Mouse (Mus musculus) stomach, embryonic 14.5 days (tissue): ENCODE results near the gene Tcf7l2. TPM values are rescaled to one million over a fixed set of nuclear protein-coding genes. Genes with fewer than 3 reads are reported as not detected.

Experiments
- ATAC-seq: fragments of 200-750 bp; cut with Nextera tagmentation; 2 replicates; pipeline ENCODE4 v1.8.0; 2017; ENCODE audit warnings: low read depth, moderate TSS enrichment; ENCODE audit not compliant: insufficient number of reproducible peaks, insufficient read depth, low FRiP score
- H3K27ac ChIP-seq: fragments of 300-500 bp; sonication (generic); 2 replicates; pipeline ENCODE4 v1.5.1; 2014; ENCODE audit warnings: mild to moderate bottlenecking, low read length, moderate library complexity, mixed read lengths
- H3K27me3 ChIP-seq: fragments of 300-500 bp; sonication (generic); 2 replicates; pipeline ENCODE4 v1.6.1; 2014; ENCODE audit warnings: low read length, control low read depth, mixed read lengths; ENCODE audit not compliant: control insufficient read depth, insufficient read depth
- H3K36me3 ChIP-seq: fragments of 300-500 bp; sonication (generic); 2 replicates; pipeline ENCODE4 v1.6.1; 2014; ENCODE audit warnings: mild to moderate bottlenecking, control low read depth, low read length, moderate library complexity, mixed read lengths; ENCODE audit not compliant: control insufficient read depth, insufficient read depth
- H3K4me1 ChIP-seq: fragments of 300-500 bp; sonication (generic); 2 replicates; pipeline ENCODE4 v1.6.1; 2014; ENCODE audit warnings: low read length, control low read depth, mixed read lengths; ENCODE audit not compliant: control insufficient read depth, insufficient read depth
- H3K4me2 ChIP-seq: fragments of 300-500 bp; sonication (generic); replicated peaks from 2 replicates; pipeline ENCODE4 v1.6.1; 2014; ENCODE audit warnings: low read depth, low read length, control low read depth
- H3K4me3 ChIP-seq: fragments of 300-500 bp; sonication (generic); 2 replicates; pipeline ENCODE4 v1.5.1; 2014; ENCODE audit warnings: low read depth, low read length, control low read depth
- H3K9ac ChIP-seq: fragments of 300-500 bp; sonication (generic); replicated peaks from 2 replicates; pipeline ENCODE4 v1.6.1; 2014; ENCODE audit warnings: low read depth, mild to moderate bottlenecking, control low read depth, low read length, moderate library complexity, mixed read lengths
- H3K9me3 ChIP-seq: fragments of 300-500 bp; sonication (generic); 2 replicates; pipeline ENCODE4 v1.6.1; 2016; ENCODE audit warnings: low read depth, low read length, control low read depth; ENCODE audit not compliant: control insufficient read depth
- WGBS: fragments of 180-500 bp; shearing (Covaris S2); extraction: QIAGEN DNeasy Blood & Tissue Kit; methylation state at CpG from one replicate; pipeline ENCODE4 v1.1.7; 2014; 5-methylcytosine and 5-hydroxymethylcytosine counted together
- polyA plus RNA-seq: library from polyadenylated mRNA; unstranded; fragments of >200 nt; fragmentation: Nextera tagmentation; extraction: Ambion mirVana; gene quantifications from 2 replicates; pipeline ENCODE4 v1.2.1, GENCODE M21; 2014

Gene Tcf7l2
- polyA plus RNA-seq, 1 experiment from 2014 or later: 151 TPM

GRCm38 (mm10) chr19:55792571-55792970 lies 51.0 kb downstream of the Tcf7l2 start:
- H3K27ac ChIP-seq: no peak overlapping the region
- peaks cover 6% of the 10 kb centered on the region for H3K36me3 ChIP-seq
- no peaks in the 10 kb centered on the region for H3K27me3 ChIP-seq
- H3K4me3 ChIP-seq: no peak overlapping the region
- peaks cover 29% of the 10 kb centered on the region for H3K4me1 ChIP-seq
- WGBS: 44% methylated on average over 5 of the region's 5 CpGs
- no peak for ATAC-seq
- no peak overlapping the region for H3K4me2 ChIP-seq
- H3K9ac ChIP-seq: no peak overlapping the region
- no peaks in the 10 kb centered on the region for H3K9me3 ChIP-seq

- no peaks in the 10 kb centered on the region for H3K27me3 ChIP-seq
- peaks cover 29% of the 10 kb centered on the region for H3K4me1 ChIP-seq
- H3K27ac ChIP-seq: no peak overlapping the region
- H3K4me2 ChIP-seq: no peak overlapping the region
- WGBS: 74% methylated on average over 4 of the region's 4 CpGs
- peaks cover 6% of the 10 kb centered on the region for H3K36me3 ChIP-seq
- H3K9me3 ChIP-seq: no peaks in the 10 kb centered on the region
- ATAC-seq: no peak
- no peak overlapping the region for H3K9ac ChIP-seq
- no peak overlapping the region for H3K4me3 ChIP-seq
Observed at GRCm38 (mm10) chr19:55793029-55793428, 51.4 kb downstream of the Tcf7l2 start.

- Histone ChIP-seq H3K4me3 (no peak overlapping the region), H3K27ac (no peak overlapping the region)
Observed at GRCm38 (mm10) chr19:55794194-55794945, 52.8 kb downstream of the Tcf7l2 start.

GRCm38 (mm10) chr19:55794946-55795340 lies 53.3 kb downstream of the Tcf7l2 start:
- Histone ChIP-seq H3K4me1 (peaks cover 23% of the 10 kb centered on the region), H3K4me3 (no peak overlapping the region), H3K27me3 (no peaks in the 10 kb centered on the region), H3K4me2 (no peak overlapping the region), H3K27ac (no peak overlapping the region), H3K36me3 (peaks cover 6% of the 10 kb centered on the region), H3K9ac (no peak overlapping the region), H3K9me3 (no peaks in the 10 kb centered on the region)
- 91% methylated on average over 5 of the region's 5 CpGs for WGBS
- no peak for ATAC-seq

More at GRCm38 (mm10) chr19:55794194-55794945, 52.8 kb downstream of the Tcf7l2 start:
- H3K36me3 ChIP-seq: peaks cover 6% of the 10 kb centered on the region
- H3K9me3 ChIP-seq: no peaks in the 10 kb centered on the region
- H3K9ac ChIP-seq: no peak overlapping the region
- H3K27me3 ChIP-seq: no peaks in the 10 kb centered on the region
- WGBS: 70% methylated on average over 8 of the region's 8 CpGs
- peaks cover 25% of the 10 kb centered on the region for H3K4me1 ChIP-seq
- H3K4me2 ChIP-seq: no peak overlapping the region
- no peak for ATAC-seq

- no peak for ATAC-seq
- H3K27ac ChIP-seq: no peak overlapping the region
- 74% methylated on average over 7 of the region's 7 CpGs for WGBS
Observed at GRCm38 (mm10) chr19:55795349-55795748, 53.7 kb downstream of the Tcf7l2 start.

GRCm38 (mm10) chr19:55797834-55798233 lies 56.2 kb downstream of the Tcf7l2 start:
- H3K27me3 ChIP-seq: no peaks in the 10 kb centered on the region
- H3K9ac ChIP-seq: no peak overlapping the region
- H3K4me1 ChIP-seq: peaks cover 7% of the 10 kb centered on the region; the same call in 1 of the 2 replicates
- H3K4me2 ChIP-seq: no peak overlapping the region
- 72% methylated on average over 3 of the region's 3 CpGs for WGBS
- H3K27ac ChIP-seq: no peak overlapping the region
- no peak overlapping the region for H3K4me3 ChIP-seq
- no peak for ATAC-seq
- H3K9me3 ChIP-seq: no peaks in the 10 kb centered on the region
- peaks cover 4% of the 10 kb centered on the region for H3K36me3 ChIP-seq

More at GRCm38 (mm10) chr19:55795349-55795748, 53.7 kb downstream of the Tcf7l2 start:
- Histone ChIP-seq H3K36me3 (peaks cover 6% of the 10 kb centered on the region), H3K9ac (no peak overlapping the region), H3K4me3 (no peak overlapping the region), H3K27me3 (no peaks in the 10 kb centered on the region), H3K4me2 (no peak overlapping the region), H3K9me3 (no peaks in the 10 kb centered on the region), H3K4me1 (peaks cover 22% of the 10 kb centered on the region)

GRCm38 (mm10) chr19:55799411-55799810 lies 57.8 kb downstream of the Tcf7l2 start:
- H3K9me3 ChIP-seq: no peaks in the 10 kb centered on the region
- no peak overlapping the region for H3K4me3 ChIP-seq
- H3K27ac ChIP-seq: no peak overlapping the region
- peaks cover 7% of the 10 kb centered on the region; the same call in 1 of the 2 replicates for H3K4me1 ChIP-seq
- no peaks in the 10 kb centered on the region; the same call in 1 of the 2 replicates for H3K36me3 ChIP-seq
- H3K4me2 ChIP-seq: no peak overlapping the region
- no peak overlapping the region for H3K9ac ChIP-seq
- no peak for ATAC-seq
- no peaks in the 10 kb centered on the region for H3K27me3 ChIP-seq

GRCm38 (mm10) chr19:55800059-55800458 lies 58.4 kb downstream of the Tcf7l2 start:
- Histone ChIP-seq H3K27me3 (no peaks in the 10 kb centered on the region), H3K36me3 (no peaks in the 10 kb centered on the region; the same call in 1 of the 2 replicates), H3K4me3 (no peak overlapping the region), H3K27ac (no peak overlapping the region), H3K9ac (no peak overlapping the region), H3K4me2 (no peak overlapping the region), H3K9me3 (no peaks in the 10 kb centered on the region), H3K4me1 (peaks cover 7% of the 10 kb centered on the region; the same call in 1 of the 2 replicates)
- WGBS: 89% methylated on average over 4 of the region's 4 CpGs
- no peak for ATAC-seq
